Mouse (Mus musculus): ENCODE results near the gene Ppp1cb.

Gene Ppp1cb

GRCm38 (mm10) chr5:32445287-32445921, 13.2 kb upstream of the Ppp1cb start:
- no peak for DNase-seq

- peak; percentile 81 for DNase-seq
Observed at GRCm38 (mm10) chr5:32446394-32446793, 12.2 kb upstream of the Ppp1cb start.

- no peak for DNase-seq
Observed at GRCm38 (mm10) chr5:32446810-32447209, 11.8 kb upstream of the Ppp1cb start.

GRCm38 (mm10) chr5:32459251-32459881, 723 bp downstream of the Ppp1cb start:
- DNase-seq = no peak

GRCm38 (mm10) chr5:32459882-32460751, 1.5 kb downstream of the Ppp1cb start:
- no peak for DNase-seq

GRCm38 (mm10) chr5:32460973-32461372, 2.3 kb downstream of the Ppp1cb start:
- DNase-seq = no peak

GRCm38 (mm10) chr5:32472332-32473028, 13.8 kb downstream of the Ppp1cb start:
- no peak for DNase-seq

- DNase-seq = no peak
Observed at GRCm38 (mm10) chr5:32473029-32473352, 14.3 kb downstream of the Ppp1cb start.

- no peak for DNase-seq
Observed at GRCm38 (mm10) chr5:32476501-32476900, 17.9 kb downstream of the Ppp1cb start.

- DNase-seq = no peak
Observed at GRCm38 (mm10) chr5:32478972-32479371, 20.3 kb downstream of the Ppp1cb start.

- DNase-seq = no peak
Observed at GRCm38 (mm10) chr5:32485430-32485829, 26.8 kb downstream of the Ppp1cb start.

GRCm38 (mm10) chr5:32488044-32488443, 29.4 kb downstream of the Ppp1cb start:
- no peak for DNase-seq

GRCm38 (mm10) chr5:32494084-32494700, 35.5 kb downstream of the Ppp1cb start:
- DNase-seq = no peak

GRCm38 (mm10) chr5:32508766-32509165, 50.1 kb downstream of the Ppp1cb start:
- DNase-seq = no peak

GRCm38 (mm10) chr5:32520381-32520780, 61.7 kb downstream of the Ppp1cb start:
- peak; percentile 30 for DNase-seq

- no peak for DNase-seq
Observed at GRCm38 (mm10) chr5:32549449-32549848, 90.8 kb downstream of the Ppp1cb start.

- DNase-seq = no peak
Observed at GRCm38 (mm10) chr5:32564697-32565096, 106.1 kb downstream of the Ppp1cb start.
